Mouse (Mus musculus) cerebellum, adult 2 months (tissue): Measurements from ENCODE around the gene Vkorc1. TPM values are rescaled to one million over a fixed set of nuclear protein-coding genes. Genes with fewer than 3 reads are reported as not detected.

Experiments used
- DNase-seq, 2 experiments: peaks; one replicate each; pipeline ENCODE4 v3.0.0; 2021
- H3K27ac ChIP-seq: fragments of 200-500 bp; 2 replicates; pipeline ENCODE4 v1.5.1; 2012; ENCODE audit warnings: low read length, control low read depth, inconsistent platforms; ENCODE audit not compliant: insufficient read depth
- H3K27me3 ChIP-seq: fragments of 200-500 bp; 2 replicates; pipeline ENCODE4 v1.6.1; 2012; ENCODE audit warnings: inconsistent platforms, mild to moderate bottlenecking, low read length, moderate library complexity; ENCODE audit not compliant: control insufficient read depth, insufficient read depth
- H3K4me1 ChIP-seq: fragments of 200-500 bp; 2 replicates; pipeline ENCODE4 v1.6.1; 2011; ENCODE audit warnings: low read length; ENCODE audit not compliant: control insufficient read depth, insufficient read depth
- H3K4me3 ChIP-seq: fragments of 200-500 bp; replicated peaks from 2 replicates; pipeline ENCODE3; 2011; ENCODE audit warnings: mild to moderate bottlenecking, low read depth, low read length, control low read depth; ENCODE audit not compliant: insufficient read depth
- CTCF ChIP-seq: fragments of 200-500 bp; IDR thresholded peaks from 2 replicates; pipeline ENCODE4 v1.5.1; 2011; ENCODE audit warnings: low read depth, mild to moderate bottlenecking, control low read depth, low read length, moderate library complexity, borderline replicate concordance; ENCODE audit not compliant: insufficient read depth
- POLR2A ChIP-seq: fragments of 200-500 bp; IDR thresholded peaks from 2 replicates; pipeline ENCODE4 v1.6.1; 2011; ENCODE audit warnings: low read length, control low read depth, borderline replicate concordance; ENCODE audit not compliant: insufficient read depth
- WGBS: fragments of 180-500 bp; shearing (Covaris S2); methylation state at CpG from one replicate; pipeline ENCODE4 v1.1.7; 2018; 5-methylcytosine and 5-hydroxymethylcytosine counted together
- polyA plus RNA-seq: library from polyadenylated mRNA; depleted of rRNA; stranded (reverse); fragments of >200 nt; gene quantifications from 2 replicates; pipeline ENCODE4 v1.2.3, GENCODE M21; 2012; rRNA removed

Vkorc1 gene
- polyA plus RNA-seq, 1 experiment, result 63.1 TPM

GRCm38 (mm10) chr7:127870136-127870821, 25.1 kb downstream of the Vkorc1 start:
- no peaks in the 10 kb centered on the region for H3K27me3 ChIP-seq
- no peak overlapping the region for H3K27ac ChIP-seq
- H3K4me1 ChIP-seq, result no peaks in the 10 kb centered on the region
- 79% methylated on average over 5 of the region's 5 CpGs for WGBS
- DNase-seq, result no peak
- H3K4me3 ChIP-seq, result no peak overlapping the region
- TF ChIP-seq POLR2A (no peak), CTCF (no peak)

GRCm38 (mm10) chr7:127869149-127869810, 26.1 kb downstream of the Vkorc1 start:
- Histone ChIP-seq H3K27ac (no peak overlapping the region), H3K27me3 (no peaks in the 10 kb centered on the region), H3K4me1 (no peaks in the 10 kb centered on the region), H3K4me3 (no peak overlapping the region)
- TF ChIP-seq POLR2A (no peak), CTCF (no peak)
- 14% methylated on average over 3 of the region's 3 CpGs for WGBS
- no peak for DNase-seq

- H3K27ac ChIP-seq, result no peak overlapping the region
Observed at GRCm38 (mm10) chr7:127867641-127868040, 27.8 kb downstream of the Vkorc1 start.

GRCm38 (mm10) chr7:127866434-127866833, 29.0 kb downstream of the Vkorc1 start:
- WGBS, result 90% methylated on average over 12 of the region's 12 CpGs
- TF ChIP-seq POLR2A (no peak), CTCF (no peak)

More at GRCm38 (mm10) chr7:127867641-127868040, 27.8 kb downstream of the Vkorc1 start:
- H3K4me1 ChIP-seq, result no peaks in the 10 kb centered on the region
- no peak for TF ChIP-seq CTCF
- TF ChIP-seq POLR2A, result no peak
- 97% methylated on average over 18 of the region's 18 CpGs for WGBS
- H3K4me3 ChIP-seq, result no peak overlapping the region
- H3K27me3 ChIP-seq, result no peaks in the 10 kb centered on the region
- no peak for DNase-seq

GRCm38 (mm10) chr7:127858258-127858657, 37.2 kb downstream of the Vkorc1 start:
- DNase-seq, result no peak
- TF ChIP-seq CTCF (no peak), POLR2A (no peak)
- H3K27me3 ChIP-seq, result no peaks in the 10 kb centered on the region
- no peaks in the 10 kb centered on the region for H3K4me1 ChIP-seq
- H3K4me3 ChIP-seq, result no peak overlapping the region
- WGBS, result 87% methylated on average over 6 of the region's 6 CpGs
- H3K27ac ChIP-seq, result no peak overlapping the region

More at GRCm38 (mm10) chr7:127866434-127866833, 29.0 kb downstream of the Vkorc1 start:
- DNase-seq, result no peak
- Histone ChIP-seq H3K27me3 (no peaks in the 10 kb centered on the region), H3K4me3 (no peak overlapping the region), H3K27ac (no peak overlapping the region), H3K4me1 (no peaks in the 10 kb centered on the region)

GRCm38 (mm10) chr7:127850906-127851305, 44.5 kb downstream of the Vkorc1 start:
- Histone ChIP-seq H3K4me1 (no peaks in the 10 kb centered on the region), H3K4me3 (no peak overlapping the region), H3K27ac (no peak overlapping the region), H3K27me3 (no peaks in the 10 kb centered on the region)
- DNase-seq, result no peak
- 68% methylated on average over 5 of the region's 5 CpGs for WGBS
- no peak for TF ChIP-seq CTCF
- no peak for TF ChIP-seq POLR2A

GRCm38 (mm10) chr7:127849973-127850875, 45.2 kb downstream of the Vkorc1 start:
- no peak for DNase-seq
- Histone ChIP-seq H3K4me1 (no peaks in the 10 kb centered on the region), H3K4me3 (no peak overlapping the region), H3K27ac (no peak overlapping the region), H3K27me3 (no peaks in the 10 kb centered on the region)
- WGBS, result 71% methylated on average over 6 of the region's 6 CpGs
- TF ChIP-seq POLR2A (no peak), CTCF (no peak)

Other genes starting within 250 kb of the Vkorc1 start
- 33.3 and 36.1 TPM in 2 replicates for gene Bcl7c, start 186.7 kb downstream of the Vkorc1 start, polyA plus RNA-seq
- 6.4 and 6.5 TPM in 2 replicates for gene Ctf1, start 182.9 kb downstream of the Vkorc1 start, polyA plus RNA-seq
- gene Ctf2, start 163.5 kb downstream of the Vkorc1 start, polyA plus RNA-seq, result not detected in 2 replicates
- 35.2 and 37.8 TPM in 2 replicates for gene Fbxl19, start 151.1 kb downstream of the Vkorc1 start, polyA plus RNA-seq
- gene Orai3, start 125.8 kb downstream of the Vkorc1 start, polyA plus RNA-seq, result 24.1 and 26.1 TPM in 2 replicates
- gene Setd1a, start 118.9 kb downstream of the Vkorc1 start, polyA plus RNA-seq, result 23.1 and 25.5 TPM in 2 replicates
- gene Gm49388, start 110.0 kb downstream of the Vkorc1 start, polyA plus RNA-seq, result 0.46 and 0.47 TPM in 2 replicates
- gene Hsd3b7, start 95.0 kb downstream of the Vkorc1 start, polyA plus RNA-seq, result 30.4 and 39.6 TPM in 2 replicates
- 127 and 153 TPM in 2 replicates for gene Stx4a, start 71.3 kb downstream of the Vkorc1 start, polyA plus RNA-seq
- gene Stx1b, start 71.1 kb downstream of the Vkorc1 start, polyA plus RNA-seq, result 452 and 453 TPM in 2 replicates
- 17.8 and 18.8 TPM in 2 replicates for gene Zfp646, start 19.4 kb downstream of the Vkorc1 start, polyA plus RNA-seq
- 10.9 TPM in 2 replicates for gene Zfp668, start 18.8 kb downstream of the Vkorc1 start, polyA plus RNA-seq
- 5.3 and 6.3 TPM in 2 replicates for gene Prss53, start 4.6 kb downstream of the Vkorc1 start, polyA plus RNA-seq
- gene Gm21974, start 163 bp downstream of the Vkorc1 start, polyA plus RNA-seq, result not detected in 2 replicates
- 69.7 and 71.5 TPM in 2 replicates for gene Bckdk, start 8.5 kb upstream of the Vkorc1 start, polyA plus RNA-seq
- gene Kat8, start 16.9 kb upstream of the Vkorc1 start, polyA plus RNA-seq, result 49.1 and 50.0 TPM in 2 replicates
- 0.06 and 0.08 TPM in 2 replicates for gene Prss8, start 34.5 kb upstream of the Vkorc1 start, polyA plus RNA-seq
- gene Prss36, start 51.1 kb upstream of the Vkorc1 start, polyA plus RNA-seq, result 15.9 and 18.9 TPM in 2 replicates
- gene Fus, start 71.8 kb upstream of the Vkorc1 start, polyA plus RNA-seq, result 451 and 486 TPM in 2 replicates
- gene Pycard, start 98.2 kb upstream of the Vkorc1 start, polyA plus RNA-seq, result 3.9 and 5.1 TPM in 2 replicates
- gene Trim72, start 108.3 kb upstream of the Vkorc1 start, polyA plus RNA-seq, result 2.1 and 2.3 TPM in 2 replicates
- gene Itgam, start 167.0 kb upstream of the Vkorc1 start, polyA plus RNA-seq, result 3.4 and 4.2 TPM in 2 replicates
- not detected in 2 replicates for gene Gm49368, start 167.1 kb upstream of the Vkorc1 start, polyA plus RNA-seq
- gene Itgax, start 233.9 kb upstream of the Vkorc1 start, polyA plus RNA-seq, result 0.10 and 0.14 TPM in 2 replicates